Mouse (Mus musculus): ENCODE data around the gene Prom2.

DNA sequence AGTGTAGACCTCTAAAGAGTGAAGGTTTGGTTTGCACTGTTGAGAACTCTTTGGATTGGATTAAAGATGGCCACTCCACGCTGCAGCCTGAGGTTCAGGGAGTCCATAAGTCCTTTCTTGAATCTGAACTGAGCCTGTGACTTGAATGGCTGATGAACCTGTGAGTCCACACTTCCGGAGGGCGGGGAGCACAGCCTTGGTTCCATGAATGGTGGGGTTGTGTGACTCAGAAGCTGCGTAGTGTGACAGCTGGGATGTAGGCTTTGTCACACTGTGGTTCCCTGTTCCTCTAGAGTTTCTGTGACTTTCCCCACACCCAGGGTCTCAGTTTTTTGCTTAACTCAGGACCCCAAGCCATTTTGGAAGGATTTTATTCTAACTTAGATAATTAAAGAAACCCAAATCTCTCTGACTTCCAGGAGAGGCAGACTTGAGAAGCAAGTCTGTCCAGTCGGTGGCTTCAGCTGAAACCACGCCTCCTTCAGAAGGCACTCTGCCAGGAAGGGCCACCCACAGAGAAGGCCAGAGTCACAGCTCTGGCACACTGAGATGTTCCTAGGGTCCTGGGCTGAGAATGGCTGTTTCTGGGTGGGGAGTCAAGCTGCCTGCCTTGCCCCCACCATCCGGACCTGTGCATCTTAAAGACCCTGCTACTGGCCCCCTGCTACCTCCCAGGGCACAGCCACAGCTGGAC, 33.2 kb downstream of the Prom2 start:
- TF ChIP-seq CTCF (IDR thresholded peaks at IDR 0.05; ENCODE audit: borderline replicate concordance, insufficient read depth, low read depth, low read length), result no peak
- TF ChIP-seq POLR2A (IDR thresholded peaks at IDR 0.05; ENCODE audit: borderline replicate concordance, insufficient read depth, low read length), result no peak
